Mouse (Mus musculus) neural tube, embryonic 14.5 days (tissue): Measurements from ENCODE around the gene Dennd2a. TPM values are rescaled to one million over a fixed set of nuclear protein-coding genes. Genes with fewer than 3 reads are reported as not detected.

Source experiments
- ATAC-seq: fragments of 200-750 bp; cut with Nextera tagmentation; 2 replicates; pipeline ENCODE4 v1.8.0; 2017; ENCODE audit warnings: low read depth, mild to moderate bottlenecking, moderate TSS enrichment, moderate library complexity
- H3K27ac ChIP-seq: fragments of 300-500 bp; sonication (generic); 2 replicates; pipeline ENCODE4 v1.5.1; 2014; ENCODE audit warnings: low read depth, mild to moderate bottlenecking, control low read depth, low read length, moderate library complexity, mixed read lengths
- H3K27me3 ChIP-seq: fragments of 300-500 bp; sonication (generic); 2 replicates; pipeline ENCODE4 v1.6.1; 2014; ENCODE audit warnings: low read length; ENCODE audit not compliant: control insufficient read depth, insufficient read depth
- H3K36me3 ChIP-seq: fragments of 300-500 bp; sonication (generic); 2 replicates; pipeline ENCODE4 v1.6.1; 2014; ENCODE audit warnings: low read length, mixed read lengths; ENCODE audit not compliant: control insufficient read depth, insufficient read depth
- H3K4me1 ChIP-seq: fragments of 300-500 bp; sonication (generic); 2 replicates; pipeline ENCODE4 v1.6.1; 2014; ENCODE audit warnings: low read length; ENCODE audit not compliant: control insufficient read depth, insufficient read depth
- H3K4me2 ChIP-seq: fragments of 300-500 bp; sonication (generic); 2 replicates; pipeline ENCODE4 v1.6.1; 2014; ENCODE audit warnings: mild to moderate bottlenecking, low read depth, low read length, control low read depth
- H3K4me3 ChIP-seq: fragments of 300-500 bp; sonication (generic); 2 replicates; pipeline ENCODE4 v1.5.1; 2014; ENCODE audit warnings: low read depth, low read length, control low read depth, mixed read lengths
- H3K9ac ChIP-seq: fragments of 300-500 bp; sonication (generic); replicated peaks from 2 replicates; pipeline ENCODE4 v1.6.1; 2014; ENCODE audit warnings: low read depth, mild to moderate bottlenecking, control low read depth, low read length, mixed read lengths
- H3K9me3 ChIP-seq: fragments of 300-500 bp; sonication (generic); 2 replicates; pipeline ENCODE4 v1.6.1; 2016; ENCODE audit warnings: low read length; ENCODE audit not compliant: control insufficient read depth
- WGBS: fragments of 180-500 bp; shearing (Covaris S2); extraction: QIAGEN DNeasy Blood & Tissue Kit; methylation state at CpG from one replicate; pipeline ENCODE4 v1.1.7; 2014; 5-methylcytosine and 5-hydroxymethylcytosine counted together
- polyA plus RNA-seq: library from polyadenylated mRNA; unstranded; fragments of >200 nt; fragmentation: Nextera tagmentation; extraction: Ambion mirVana; gene quantifications from 2 replicates; pipeline ENCODE4 v1.2.1, GENCODE M21; 2014

Gene Dennd2a
- polyA plus RNA-seq, 1 experiment from 2014 or later, result 20.1 TPM

GRCm38 (mm10) chr6:39503476-39503875, 54.2 kb downstream of the Dennd2a start:
- no peak overlapping the region for H3K27ac ChIP-seq
- no peak for ATAC-seq
- no peaks in the 10 kb centered on the region for H3K27me3 ChIP-seq
- H3K4me2 ChIP-seq, result no peak overlapping the region
- no peaks in the 10 kb centered on the region for H3K9me3 ChIP-seq
- H3K4me3 ChIP-seq, result no peak overlapping the region
- H3K9ac ChIP-seq, result no peak overlapping the region
- H3K36me3 ChIP-seq, result peaks cover 11% of the 10 kb centered on the region
- H3K4me1 ChIP-seq, result no peaks in the 10 kb centered on the region
- WGBS, result 77% methylated on average over 7 of the region's 7 CpGs

- Histone ChIP-seq H3K9ac (no peak overlapping the region), H3K27ac (no peak overlapping the region), H3K4me1 (peaks cover 5% of the 10 kb centered on the region; the same call in 1 of the 2 replicates), H3K9me3 (no peaks in the 10 kb centered on the region), H3K4me3 (no peak overlapping the region), H3K4me2 (no peak overlapping the region), H3K27me3 (no peaks in the 10 kb centered on the region), H3K36me3 (peaks cover 10% of the 10 kb centered on the region; the same call in 1 of the 2 replicates)
- 84% methylated on average over 4 of the region's 4 CpGs for WGBS
- no peak for ATAC-seq
These were observed 60.5 kb downstream of the Dennd2a start for GRCm38 (mm10) chr6:39497165-39497564.

- H3K4me1 ChIP-seq, result peaks cover 9% of the 10 kb centered on the region; the same call in 1 of the 2 replicates
- no peaks in the 10 kb centered on the region for H3K9me3 ChIP-seq
- peaks cover 23% of the 10 kb centered on the region for H3K36me3 ChIP-seq
- H3K4me2 ChIP-seq, result no peak overlapping the region
- 60% methylated on average over 12 of the region's 12 CpGs for WGBS
- ATAC-seq, result peak; percentile 51
- H3K4me3 ChIP-seq, result no peak overlapping the region
- no peak overlapping the region for H3K9ac ChIP-seq
- peak overlapping the region; percentile 55 for H3K27ac ChIP-seq
- no peaks in the 10 kb centered on the region for H3K27me3 ChIP-seq
These were observed 64.4 kb downstream of the Dennd2a start for GRCm38 (mm10) chr6:39493129-39493714.

- Histone ChIP-seq H3K4me1 (peaks cover 9% of the 10 kb centered on the region; the same call in 1 of the 2 replicates), H3K9me3 (no peaks in the 10 kb centered on the region), H3K36me3 (peaks cover 32% of the 10 kb centered on the region), H3K4me2 (no peak overlapping the region), H3K9ac (no peak overlapping the region), H3K4me3 (no peak overlapping the region), H3K27me3 (no peaks in the 10 kb centered on the region), H3K27ac (no peak overlapping the region)
- ATAC-seq, result no peak
- WGBS, result 91% methylated on average over 4 of the region's 4 CpGs
These were observed 65.5 kb downstream of the Dennd2a start for GRCm38 (mm10) chr6:39492161-39492560.

GRCm38 (mm10) chr6:39491203-39491602, 66.5 kb downstream of the Dennd2a start:
- Histone ChIP-seq H3K36me3 (peaks cover 33% of the 10 kb centered on the region), H3K27ac (peak overlapping the region; percentile 52; the same call in 1 of the 2 replicates), H3K9me3 (no peaks in the 10 kb centered on the region), H3K4me2 (no peak overlapping the region), H3K27me3 (no peaks in the 10 kb centered on the region), H3K4me1 (peaks cover 9% of the 10 kb centered on the region; the same call in 1 of the 2 replicates), H3K4me3 (no peak overlapping the region), H3K9ac (no peak overlapping the region)
- ATAC-seq, result peak; percentile 81; the same call in 1 of the 2 replicates
- 41% methylated on average over 5 of the region's 5 CpGs for WGBS

- Histone ChIP-seq H3K4me2 (no peak overlapping the region), H3K9me3 (no peaks in the 10 kb centered on the region), H3K9ac (no peak overlapping the region), H3K36me3 (peaks cover 45% of the 10 kb centered on the region), H3K4me3 (no peak overlapping the region), H3K4me1 (peaks cover 9% of the 10 kb centered on the region; the same call in 1 of the 2 replicates), H3K27ac (no peak overlapping the region), H3K27me3 (no peaks in the 10 kb centered on the region)
- ATAC-seq, result no peak
- 94% methylated on average over 8 of the region's 8 CpGs for WGBS
These were observed 69.4 kb downstream of the Dennd2a start for GRCm38 (mm10) chr6:39488292-39488691.

DNA sequence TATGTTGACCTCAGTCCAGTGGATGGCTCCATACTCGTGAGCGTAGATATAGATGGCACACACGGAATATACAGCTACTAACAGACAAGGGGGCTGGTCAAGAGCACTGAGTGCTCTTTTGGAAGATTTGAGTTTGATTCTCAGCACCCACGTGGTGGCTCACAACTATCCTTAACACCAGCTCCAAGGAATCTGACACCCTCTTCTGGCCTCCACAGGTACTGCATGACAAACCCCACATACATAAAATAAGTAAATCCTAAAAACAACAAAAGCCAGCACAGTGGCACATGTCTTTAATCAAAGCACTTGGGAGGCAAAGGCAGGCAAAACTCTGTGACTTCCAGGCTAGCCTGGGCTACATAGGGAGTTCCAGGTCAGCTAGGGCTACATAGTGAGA, 74.0 kb downstream of the Dennd2a start:
- H3K4me3 ChIP-seq, result no peak overlapping the region
- WGBS, result 95% methylated on average over 4 of the region's 4 CpGs
- no peak overlapping the region for H3K27ac ChIP-seq
- H3K4me2 ChIP-seq, result no peak overlapping the region
- no peak overlapping the region for H3K9ac ChIP-seq
- H3K36me3 ChIP-seq, result peaks cover 40% of the 10 kb centered on the region
- no peak for ATAC-seq
- no peaks in the 10 kb centered on the region for H3K9me3 ChIP-seq
- H3K27me3 ChIP-seq, result no peaks in the 10 kb centered on the region
- H3K4me1 ChIP-seq, result 0 out of 2 replicates have a peak, but pooled peaks cover 5% of the 10 kb centered on the region

GRCm38 (mm10) chr6:39478509-39479150, 79.0 kb downstream of the Dennd2a start:
- Histone ChIP-seq H3K4me2 (no peak overlapping the region), H3K27me3 (no peaks in the 10 kb centered on the region), H3K36me3 (peaks cover 13% of the 10 kb centered on the region; the same call in 1 of the 2 replicates), H3K9ac (no peak overlapping the region), H3K27ac (peak overlapping the region; percentile 77), H3K4me1 (0 out of 2 replicates have a peak, but pooled peaks cover 7% of the 10 kb centered on the region), H3K4me3 (no peak overlapping the region), H3K9me3 (no peaks in the 10 kb centered on the region)
- 32% methylated on average over 8 of the region's 8 CpGs for WGBS
- ATAC-seq, result peak; percentile 88

DNA sequence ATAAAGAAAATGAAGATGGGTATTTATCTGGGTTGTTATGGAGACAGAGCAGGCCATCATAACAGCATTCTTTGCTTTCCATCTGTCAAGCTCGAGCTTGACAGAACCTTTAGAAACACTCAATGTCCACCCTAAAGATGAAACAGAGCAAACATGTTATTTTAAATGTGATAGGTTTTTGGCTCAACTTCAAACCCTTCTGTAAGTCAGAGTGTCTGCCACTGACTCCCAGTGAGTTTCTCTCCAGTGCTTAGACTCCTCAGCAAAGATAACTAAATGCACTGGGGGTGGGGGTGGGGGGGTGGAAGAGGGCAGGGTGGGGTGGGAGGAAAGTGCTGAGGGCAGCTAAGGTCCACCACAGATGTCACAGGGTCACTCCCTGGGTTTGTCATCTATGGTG, 81.0 kb downstream of the Dennd2a start:
- Histone ChIP-seq H3K36me3 (0 out of 2 replicates have a peak, but pooled peaks cover 8% of the 10 kb centered on the region), H3K9me3 (no peaks in the 10 kb centered on the region), H3K27me3 (no peaks in the 10 kb centered on the region), H3K9ac (no peak overlapping the region), H3K27ac (no peak overlapping the region), H3K4me3 (no peak overlapping the region), H3K4me2 (no peak overlapping the region), H3K4me1 (0 out of 2 replicates have a peak, but pooled peaks cover 7% of the 10 kb centered on the region)
- ATAC-seq, result no peak
- WGBS, result 87% methylated on average over 1 of the region's 1 CpGs
